Mouse (Mus musculus) kidney, embryonic 16.5 days (tissue): ENCODE data around the gene Rnf138rt1. TPM values are rescaled to one million over a fixed set of nuclear protein-coding genes. Genes with fewer than 3 reads are reported as not detected.

ENCODE experiments used
- ATAC-seq: fragments of 200-750 bp; cut with Nextera tagmentation; 2 replicates; pipeline ENCODE4 v1.8.0; 2017; ENCODE audit warnings: moderate TSS enrichment; ENCODE audit not compliant: low FRiP score, low TSS enrichment
- H3K27ac ChIP-seq: fragments of 300-500 bp; sonication (generic); 2 replicates; pipeline ENCODE4 v1.5.1; 2014; ENCODE audit warnings: low read length
- H3K27me3 ChIP-seq: fragments of 300-500 bp; sonication (generic); 2 replicates; pipeline ENCODE4 v1.6.1; 2014; ENCODE audit warnings: low read length, control low read depth, mixed read lengths; ENCODE audit not compliant: insufficient read depth
- H3K36me3 ChIP-seq: fragments of 300-500 bp; sonication (generic); 2 replicates; pipeline ENCODE4 v1.6.1; 2014; ENCODE audit warnings: low read length, control low read depth, mixed read lengths; ENCODE audit not compliant: insufficient read depth
- H3K4me1 ChIP-seq: fragments of 300-500 bp; sonication (generic); 2 replicates; pipeline ENCODE4 v1.6.1; 2014; ENCODE audit warnings: low read length, control low read depth, mixed read lengths; ENCODE audit not compliant: insufficient read depth
- H3K4me2 ChIP-seq: fragments of 300-500 bp; sonication (generic); replicated peaks from 2 replicates; pipeline ENCODE4 v1.6.1; 2014; ENCODE audit warnings: low read depth, low read length
- H3K4me3 ChIP-seq: fragments of 300-500 bp; sonication (generic); 2 replicates; pipeline ENCODE4 v1.5.1; 2014; ENCODE audit warnings: mild to moderate bottlenecking, low read length
- H3K9ac ChIP-seq: fragments of 300-500 bp; sonication (generic); replicated peaks from 2 replicates; pipeline ENCODE4 v1.6.1; 2014; ENCODE audit warnings: low read length
- H3K9me3 ChIP-seq: fragments of 300-500 bp; sonication (generic); 2 replicates; pipeline ENCODE4 v1.6.1; 2016; ENCODE audit warnings: low read length, control low read depth
- WGBS: fragments of 180-500 bp; shearing (Covaris S2); extraction: QIAGEN DNeasy Blood & Tissue Kit; methylation state at CpG from one replicate; pipeline ENCODE4 v1.1.7; 2014; 5-methylcytosine and 5-hydroxymethylcytosine counted together
- polyA plus RNA-seq: library from polyadenylated mRNA; unstranded; fragments of >200 nt; fragmentation: Nextera tagmentation; extraction: Ambion mirVana; gene quantifications from 2 replicates; pipeline ENCODE4 v1.2.1, GENCODE M21; 2015

Rnf138rt1 gene
- polyA plus RNA-seq = not detected in 2 replicates

- H3K4me3 ChIP-seq = peak within 1 kb of the TSS; percentile 45
- peak; percentile 91; the same call in 1 of the 2 replicates for ATAC-seq
- H3K9me3 ChIP-seq = no peaks in the 10 kb centered on the region
- no peaks in the 10 kb centered on the region for H3K36me3 ChIP-seq
- H3K27ac ChIP-seq = no peak within 1 kb of the TSS
- H3K4me2 ChIP-seq = peak within 1 kb of the TSS; percentile 68
- H3K27me3 ChIP-seq = peaks cover 32% of the 10 kb centered on the region
- no peak within 1 kb of the TSS; the same call in 1 of the 2 replicates for H3K9ac ChIP-seq
- WGBS = 31% methylated on average over 42 of the region's 42 CpGs
- no peaks in the 10 kb centered on the region for H3K4me1 ChIP-seq
These were observed at the start of gene Rnf138rt1 for GRCm38 (mm10) chrX:163760617-163761434. TSS of gene Rnf138rt1 (minus strand) at chrX:163761329.

DNA sequence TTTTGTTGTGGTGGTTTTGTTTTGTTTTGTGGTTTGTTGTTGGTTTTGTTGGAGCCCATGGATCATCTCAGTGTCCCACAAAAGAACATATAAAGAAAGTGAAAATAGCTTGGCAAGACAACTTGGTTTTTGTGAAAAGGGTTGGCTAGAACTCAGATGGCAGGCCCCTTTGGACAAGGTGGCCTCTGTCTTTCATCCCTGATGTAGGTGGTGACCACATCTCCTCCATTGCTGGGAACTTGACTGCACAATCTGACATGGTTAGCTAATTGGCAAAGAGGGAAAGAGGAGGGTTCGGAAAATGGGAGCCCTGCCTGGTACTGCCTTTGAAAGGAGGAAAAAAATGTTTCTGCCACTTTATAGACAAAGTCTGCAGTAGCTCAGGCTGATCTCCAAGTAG lies 46.1 kb upstream of the Rnf138rt1 start:
- ATAC-seq = no peak

GRCm38 (mm10) chrX:163766290-163766689 lies 5.2 kb upstream of the Rnf138rt1 start:
- Histone ChIP-seq H3K4me2 (no peak overlapping the region), H3K27ac (no peak overlapping the region), H3K4me1 (no peaks in the 10 kb centered on the region), H3K4me3 (no peak overlapping the region), H3K9ac (no peak overlapping the region), H3K36me3 (no peaks in the 10 kb centered on the region), H3K9me3 (no peaks in the 10 kb centered on the region), H3K27me3 (peaks cover 23% of the 10 kb centered on the region; the same call in 1 of the 2 replicates)
- WGBS = 41% methylated on average over 3 of the region's 3 CpGs
- peak; percentile 80 for ATAC-seq

More for the DNA sequence above, 46.1 kb upstream of the Rnf138rt1 start:
- WGBS = 100% methylated on average over 1 of the region's 1 CpGs
- Histone ChIP-seq H3K9ac (no peak overlapping the region), H3K4me3 (no peak overlapping the region), H3K36me3 (no peaks in the 10 kb centered on the region), H3K27me3 (no peaks in the 10 kb centered on the region; the same call in 1 of the 2 replicates), H3K27ac (no peak overlapping the region), H3K4me1 (no peaks in the 10 kb centered on the region), H3K9me3 (no peaks in the 10 kb centered on the region), H3K4me2 (no peak overlapping the region)

DNA sequence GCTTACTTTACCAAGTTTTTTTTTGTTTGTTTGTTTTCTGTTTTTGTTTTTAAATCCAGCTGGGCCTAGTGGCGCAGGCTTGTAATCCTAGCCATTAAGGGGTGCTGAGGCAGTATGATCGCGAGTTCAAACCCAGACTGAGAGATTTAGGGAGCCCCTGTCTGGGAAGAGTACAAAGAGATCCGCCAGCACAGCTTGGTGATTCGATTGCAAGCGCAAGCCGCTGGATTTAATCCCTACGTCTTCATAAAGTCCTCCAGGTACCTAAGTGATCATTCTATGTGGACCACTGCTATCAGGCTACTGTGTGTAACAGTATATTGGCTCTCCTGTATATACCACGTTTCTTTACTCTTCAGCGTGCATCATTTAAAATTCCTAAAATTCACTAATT lies 303 bp upstream of the Rnf138rt1 start:
- Histone ChIP-seq H3K27me3 (peaks cover 32% of the 10 kb centered on the region), H3K36me3 (no peaks in the 10 kb centered on the region), H3K4me1 (no peaks in the 10 kb centered on the region), H3K9ac (no peak overlapping the region), H3K27ac (no peak overlapping the region), H3K4me3 (peak overlapping the region; percentile 45), H3K4me2 (peak overlapping the region; percentile 68), H3K9me3 (no peaks in the 10 kb centered on the region)
- 33% methylated on average over 10 of the region's 10 CpGs for WGBS
- 0 out of 2 replicates have a peak, but pooled peaks have one; percentile 16 for ATAC-seq

- H3K9me3 ChIP-seq = no peaks in the 10 kb centered on the region
- no peak overlapping the region for H3K4me2 ChIP-seq
- ATAC-seq = no peak
- no peaks in the 10 kb centered on the region for H3K4me1 ChIP-seq
- no peaks in the 10 kb centered on the region for H3K36me3 ChIP-seq
- H3K4me3 ChIP-seq = no peak overlapping the region
- no peak overlapping the region for H3K9ac ChIP-seq
- WGBS = 84% methylated on average over 6 of the region's 6 CpGs
- peaks cover 23% of the 10 kb centered on the region; the same call in 1 of the 2 replicates for H3K27me3 ChIP-seq
- no peak overlapping the region for H3K27ac ChIP-seq
These were observed 15.1 kb downstream of the Rnf138rt1 start for GRCm38 (mm10) chrX:163745996-163746395.

- Histone ChIP-seq H3K4me3 (no peak overlapping the region), H3K4me2 (no peak overlapping the region), H3K9ac (no peak overlapping the region), H3K27ac (no peak overlapping the region), H3K36me3 (no peaks in the 10 kb centered on the region), H3K9me3 (no peaks in the 10 kb centered on the region), H3K4me1 (no peaks in the 10 kb centered on the region), H3K27me3 (peaks cover 13% of the 10 kb centered on the region; the same call in 1 of the 2 replicates)
- no peak for ATAC-seq
- 77% methylated on average over 2 of the region's 2 CpGs for WGBS
These were observed 17.2 kb downstream of the Rnf138rt1 start for GRCm38 (mm10) chrX:163743896-163744295.

- no peak for ATAC-seq
- no peaks in the 10 kb centered on the region for H3K36me3 ChIP-seq
- H3K4me1 ChIP-seq = no peaks in the 10 kb centered on the region
- H3K9ac ChIP-seq = no peak overlapping the region
- 68% methylated on average over 1 of the region's 1 CpGs for WGBS
- peaks cover 2% of the 10 kb centered on the region; the same call in 1 of the 2 replicates for H3K27me3 ChIP-seq
- no peaks in the 10 kb centered on the region for H3K9me3 ChIP-seq
- H3K27ac ChIP-seq = no peak overlapping the region
- no peak overlapping the region for H3K4me3 ChIP-seq
- H3K4me2 ChIP-seq = no peak overlapping the region
These were observed 22.2 kb downstream of the Rnf138rt1 start for GRCm38 (mm10) chrX:163738904-163739303.

DNA sequence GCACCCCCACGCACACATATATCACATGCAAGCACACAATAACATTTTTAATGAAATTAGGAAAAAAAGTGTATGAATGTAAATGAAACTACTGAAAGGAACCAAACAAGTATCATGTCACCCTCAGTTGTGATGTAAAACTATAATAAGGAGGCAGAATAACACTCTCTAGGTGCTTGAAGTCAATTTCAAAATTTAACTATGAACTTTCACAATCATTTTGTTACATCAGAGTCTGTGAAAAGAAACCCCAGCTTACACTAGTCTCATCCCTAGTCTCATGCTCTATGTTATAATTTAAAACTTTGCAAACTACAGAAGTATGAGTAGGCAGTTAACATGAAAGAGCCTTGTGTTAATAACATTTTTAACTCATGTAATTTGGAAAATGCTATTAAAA lies 27.0 kb downstream of the Rnf138rt1 start:
- ATAC-seq = no peak
- H3K9me3 ChIP-seq = no peaks in the 10 kb centered on the region
- 92% methylated on average over 1 of the region's 1 CpGs for WGBS
- H3K27me3 ChIP-seq = no peaks in the 10 kb centered on the region; the same call in 1 of the 2 replicates
- H3K9ac ChIP-seq = no peak overlapping the region
- no peaks in the 10 kb centered on the region for H3K4me1 ChIP-seq
- H3K4me3 ChIP-seq = no peak overlapping the region
- H3K27ac ChIP-seq = no peak overlapping the region
- H3K4me2 ChIP-seq = no peak overlapping the region
- no peaks in the 10 kb centered on the region for H3K36me3 ChIP-seq

DNA sequence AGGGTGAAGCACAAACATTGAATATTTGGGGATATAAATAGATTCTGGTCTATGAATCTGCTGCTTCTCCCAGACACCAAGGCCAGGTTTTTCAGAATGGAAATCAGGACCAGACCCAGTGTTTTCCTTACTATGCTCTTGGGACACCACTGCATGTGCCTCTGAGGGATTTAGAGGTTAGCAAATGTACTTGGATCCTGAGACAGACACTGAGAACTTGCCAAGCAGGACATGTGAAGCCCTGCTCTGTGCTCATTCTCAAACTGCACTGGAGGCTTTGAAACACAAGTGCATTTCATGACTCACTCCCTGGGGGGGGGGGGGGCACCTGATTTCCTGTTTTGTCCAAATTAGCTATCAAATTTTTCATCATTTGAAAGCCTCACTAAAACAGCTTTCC lies 37.5 kb downstream of the Rnf138rt1 start:
- no peaks in the 10 kb centered on the region for H3K9me3 ChIP-seq
- H3K4me1 ChIP-seq = no peaks in the 10 kb centered on the region
- no peak for ATAC-seq
- H3K36me3 ChIP-seq = no peaks in the 10 kb centered on the region
- no peak overlapping the region for H3K27ac ChIP-seq
- no peak overlapping the region for H3K4me3 ChIP-seq
- H3K9ac ChIP-seq = no peak overlapping the region
- peaks cover 8% of the 10 kb centered on the region; the same call in 1 of the 2 replicates for H3K27me3 ChIP-seq
- H3K4me2 ChIP-seq = no peak overlapping the region; the same call in 1 of the 2 replicates
